Mouse (Mus musculus) kidney, postnatal 14 days (tissue): Measurements from ENCODE around the gene Pip4k2a.
"Not testable (repeated sequence)": the region's sequence is repeated elsewhere in the genome, so short reads cannot be mapped to it uniquely, and the experiment has no call there.

Source experiments
- DNase-seq: peaks from one replicate; pipeline ENCODE4 v3.0.0; 2022; ENCODE audit warnings: mixed read lengths

Gene Pip4k2a

DNA sequence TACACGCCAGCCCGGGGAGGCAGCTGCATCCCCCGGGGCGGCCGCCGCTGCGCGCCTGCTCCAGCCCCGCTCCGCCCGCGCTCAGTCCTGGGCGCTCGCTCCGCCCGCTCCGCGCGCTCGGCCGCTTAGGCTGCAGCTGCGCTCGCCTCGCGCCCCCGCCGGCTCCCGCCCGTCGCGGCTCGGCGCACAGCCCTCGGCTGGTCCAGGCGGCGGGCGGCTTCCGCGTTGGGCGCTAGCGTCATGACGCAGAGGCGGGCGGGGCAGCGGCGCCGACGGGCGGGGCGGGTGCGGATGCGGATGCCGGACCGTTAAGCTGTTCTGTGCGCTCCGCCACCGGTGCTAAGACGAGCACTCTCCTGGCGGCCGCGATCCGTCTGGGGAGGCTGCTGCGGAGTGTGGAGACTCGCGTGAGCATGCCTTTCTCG, at the start of gene Pip4k2a, which contains the start of gene 4930426L09Rik:
Gene Pip4k2a, minus strand, starts transcription at position 73 of the 425 bp plus-strand sequence.
Gene 4930426L09Rik, plus strand, starts transcription at position 290 of the 425 bp plus-strand sequence.
- peak; percentile 95 for DNase-seq

DNA sequence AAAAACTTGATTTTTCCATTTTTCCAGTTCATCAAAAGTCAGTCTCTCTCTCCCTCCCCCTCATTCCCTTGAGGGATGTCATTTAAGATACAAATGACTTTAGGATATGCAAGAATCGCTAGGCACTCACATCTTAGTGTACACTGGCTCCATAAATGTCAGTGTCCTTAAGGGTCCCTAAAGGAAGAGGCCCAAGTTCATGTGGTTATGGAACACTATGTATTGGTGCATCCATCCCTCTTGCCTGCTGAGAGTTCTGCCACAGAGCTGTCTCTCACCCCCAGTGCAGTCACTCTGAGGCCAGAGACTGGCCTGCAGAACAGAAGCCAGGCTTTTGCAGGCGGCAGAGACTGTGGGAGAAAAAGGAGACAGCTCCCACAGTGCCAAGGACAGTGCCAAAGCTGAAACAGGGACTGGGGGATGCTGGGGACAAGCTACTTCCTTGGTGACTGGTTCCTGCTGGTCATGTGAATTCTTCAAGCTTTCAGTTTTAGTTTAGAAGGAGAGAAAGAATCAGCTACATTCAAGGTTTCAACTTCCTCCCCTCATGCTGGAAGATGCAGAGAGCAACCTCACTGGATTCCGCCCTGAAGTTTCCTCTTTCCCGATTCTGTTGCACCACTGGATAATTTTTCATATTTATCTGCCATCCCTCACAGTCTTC, 40.1 kb upstream of the Pip4k2a start:
- peak; percentile 14 for DNase-seq

DNA sequence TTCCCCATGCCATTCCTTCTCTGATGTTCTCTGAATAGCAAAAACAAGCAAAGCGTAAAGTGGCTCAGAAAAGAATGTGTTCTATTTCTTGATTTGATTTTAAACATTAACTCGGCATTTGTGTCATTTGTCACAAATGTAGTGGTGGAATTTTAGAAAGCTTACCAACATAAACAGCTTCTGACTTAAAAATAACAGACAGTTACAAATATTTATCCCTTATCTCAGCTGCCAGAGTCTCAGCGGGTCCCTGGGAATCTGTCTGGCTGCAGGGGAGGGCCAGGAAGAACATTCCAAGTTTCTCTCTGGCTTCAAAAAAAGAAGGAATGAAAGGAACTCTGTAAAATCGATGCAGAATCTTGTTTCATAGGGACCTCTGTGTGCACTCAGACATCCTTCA, 39.5 kb upstream of the Pip4k2a start:
- DNase-seq = peak; percentile 43

GRCm38 (mm10) chr2:19024807-19025206, 26.9 kb upstream of the Pip4k2a start:
- no peak for DNase-seq

DNA sequence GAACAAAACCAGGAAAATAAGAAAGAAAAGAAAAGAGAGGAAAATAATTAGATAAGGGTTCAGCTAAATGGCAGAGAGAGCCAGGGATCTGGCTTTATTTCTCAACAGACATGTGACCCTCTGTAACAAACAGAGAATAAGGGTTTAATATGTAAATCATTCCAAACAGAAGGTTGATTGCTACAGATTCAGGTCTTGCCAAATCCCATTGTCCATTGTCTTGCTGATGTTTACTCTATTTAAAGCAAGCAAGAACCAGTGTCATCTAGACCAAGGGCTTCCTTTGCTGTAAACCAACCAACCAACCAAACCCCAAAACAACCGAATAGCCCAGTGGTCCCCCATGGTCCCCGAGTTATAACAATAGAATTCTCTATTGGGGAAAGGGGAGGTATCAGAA, 20.1 kb upstream of the Pip4k2a start:
- no peak for DNase-seq

DNA sequence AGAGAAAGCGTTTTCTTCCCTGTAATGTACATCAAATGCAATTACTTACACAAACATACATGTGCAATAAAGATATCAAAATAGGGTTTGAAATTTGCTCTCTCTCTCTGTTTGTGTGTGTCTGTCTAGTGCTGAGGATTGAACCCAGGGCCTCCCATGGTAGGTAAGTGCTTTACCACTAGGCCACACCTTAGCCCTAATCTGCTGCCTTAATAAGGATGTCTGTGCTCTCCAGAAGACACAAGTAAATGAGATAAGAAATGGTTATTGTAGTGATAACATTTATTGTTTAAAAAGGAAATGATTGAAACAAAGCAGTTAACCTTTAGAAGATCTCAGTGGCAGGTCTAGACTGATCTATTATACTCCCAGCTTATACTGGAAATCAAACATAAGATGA, 18.9 kb upstream of the Pip4k2a start:
- no peak for DNase-seq

DNA sequence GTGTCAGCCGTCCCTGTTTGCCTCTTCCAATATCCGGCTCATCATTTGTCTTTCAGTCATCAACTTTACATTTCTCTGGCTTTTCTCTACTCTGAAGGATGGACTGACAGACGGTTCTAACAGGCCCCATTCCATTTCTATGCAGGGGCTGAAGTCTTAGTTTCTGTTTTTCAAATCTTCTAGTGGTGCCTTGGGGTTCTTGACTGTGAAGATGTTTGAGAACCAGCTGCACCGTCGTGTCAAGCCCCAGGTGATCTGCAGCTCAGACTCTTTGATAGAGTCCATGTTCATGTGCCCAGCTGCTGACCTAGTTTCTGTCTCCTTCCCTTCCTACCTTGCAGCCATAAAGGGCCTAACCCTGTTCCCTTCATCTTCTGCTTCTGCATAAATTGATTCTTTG, 18.4 kb upstream of the Pip4k2a start:
- no peak for DNase-seq

GRCm38 (mm10) chr2:19011443-19011842, 13.5 kb upstream of the Pip4k2a start:
- no peak for DNase-seq

- DNase-seq = not testable (repeated sequence)
Measured at GRCm38 (mm10) chr2:19010541-19010940, 12.6 kb upstream of the Pip4k2a start.

GRCm38 (mm10) chr2:19007580-19007979, 9.7 kb upstream of the Pip4k2a start:
- no peak for DNase-seq

DNA sequence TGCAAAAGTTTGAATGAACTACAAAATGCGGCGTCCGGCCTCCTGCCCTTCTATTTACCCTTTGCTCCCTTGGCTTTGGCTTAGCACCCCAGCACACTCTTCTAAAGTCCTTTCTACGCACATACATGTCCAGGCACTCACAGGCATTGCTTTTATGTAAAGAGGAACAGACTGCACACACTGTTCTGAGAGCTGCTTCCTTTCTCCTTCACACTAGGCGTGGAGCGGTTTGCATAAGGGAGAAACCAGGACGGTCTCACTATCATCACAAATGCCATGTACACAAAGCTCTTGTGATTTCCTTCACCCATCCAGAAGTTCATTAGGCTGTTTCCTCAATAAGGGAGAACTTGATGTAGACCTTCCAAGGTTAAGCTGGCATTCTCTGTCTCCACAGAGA, 8.2 kb upstream of the Pip4k2a start:
- no peak for DNase-seq

DNA sequence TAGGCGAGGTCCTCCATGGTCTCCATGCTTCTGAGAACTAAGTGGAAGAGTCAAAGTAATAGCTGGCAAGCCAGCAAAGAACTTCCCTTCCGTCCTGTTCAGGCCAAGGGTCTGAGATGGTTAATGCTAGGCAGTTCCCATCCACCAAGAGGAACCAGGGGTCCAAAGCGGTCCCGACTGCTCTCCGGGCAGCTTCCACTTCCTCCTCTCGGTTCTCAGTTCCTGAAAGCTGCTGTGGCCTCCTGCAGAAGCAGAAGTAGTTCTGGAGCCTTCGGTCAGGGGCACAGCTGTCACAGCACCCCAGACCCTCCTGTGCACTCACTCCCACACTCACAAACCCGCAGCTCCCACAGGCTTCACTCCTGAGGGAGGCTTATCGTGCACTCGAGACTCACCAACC, 6.9 kb upstream of the Pip4k2a start:
- peak; percentile 7 for DNase-seq

- DNase-seq = no peak
Measured at GRCm38 (mm10) chr2:18999395-18999794, 1.5 kb upstream of the Pip4k2a start.

GRCm38 (mm10) chr2:18997387-18997971, 447 bp downstream of the Pip4k2a start:
- peak; percentile 60 for DNase-seq

DNA sequence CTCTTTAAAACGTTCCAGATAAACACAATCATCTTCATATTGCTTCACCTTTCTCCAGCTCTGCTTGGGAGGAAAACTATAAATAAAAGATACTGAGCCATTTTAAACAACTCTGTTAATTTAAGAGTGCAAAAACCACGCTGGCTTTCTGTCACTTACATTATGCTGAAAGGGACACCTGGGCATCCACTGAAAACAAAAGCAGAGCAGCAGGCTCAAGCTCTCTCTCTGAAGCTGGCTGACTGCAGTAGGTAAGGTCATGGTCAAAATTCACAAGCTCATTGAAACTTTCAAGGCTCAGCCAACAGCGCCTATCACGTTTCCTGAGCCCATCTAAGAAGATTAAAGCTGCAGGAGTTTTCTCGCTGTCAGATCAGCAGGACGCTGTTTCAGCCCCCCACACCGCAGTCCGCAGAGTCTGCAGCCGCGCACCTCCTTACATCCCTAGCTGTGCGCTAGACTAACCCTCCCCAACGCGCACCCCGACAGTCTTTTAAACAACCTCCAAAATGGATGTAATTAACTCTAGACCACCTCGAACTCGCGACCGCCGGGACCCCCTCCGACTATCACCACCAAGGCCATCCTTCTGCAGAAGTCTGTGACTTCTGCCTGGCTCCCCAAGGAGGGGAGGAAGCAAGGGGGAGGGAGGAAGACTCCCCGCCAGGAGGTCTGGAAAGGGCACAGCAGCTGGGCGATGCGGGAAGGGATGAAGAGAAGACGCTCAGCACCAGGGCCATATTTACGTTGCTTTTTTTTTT, 1.3 kb downstream of the Pip4k2a start:
- DNase-seq = peak; percentile 44

- DNase-seq = no peak
Measured at GRCm38 (mm10) chr2:18992512-18993510, 5.1 kb downstream of the Pip4k2a start.

DNA sequence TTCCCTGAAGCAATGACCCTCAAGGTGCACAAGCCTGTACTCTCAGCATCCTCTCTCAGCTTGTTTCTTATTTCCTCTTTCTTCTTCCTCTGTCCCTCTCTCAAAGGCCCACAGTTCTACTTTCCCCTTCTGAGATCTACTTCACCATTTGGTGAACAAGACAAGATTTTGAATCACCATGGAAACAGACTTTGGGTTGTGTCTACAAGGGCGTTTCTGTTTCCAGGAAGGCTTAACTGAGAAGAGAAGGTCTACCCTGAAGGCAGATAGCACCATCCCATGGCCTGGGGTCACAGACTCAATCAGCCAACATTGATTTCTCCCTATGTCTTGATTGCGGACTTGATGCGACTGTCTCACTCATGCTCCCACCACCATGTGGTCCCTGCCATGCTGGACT, 9.0 kb downstream of the Pip4k2a start:
- DNase-seq = no peak

DNA sequence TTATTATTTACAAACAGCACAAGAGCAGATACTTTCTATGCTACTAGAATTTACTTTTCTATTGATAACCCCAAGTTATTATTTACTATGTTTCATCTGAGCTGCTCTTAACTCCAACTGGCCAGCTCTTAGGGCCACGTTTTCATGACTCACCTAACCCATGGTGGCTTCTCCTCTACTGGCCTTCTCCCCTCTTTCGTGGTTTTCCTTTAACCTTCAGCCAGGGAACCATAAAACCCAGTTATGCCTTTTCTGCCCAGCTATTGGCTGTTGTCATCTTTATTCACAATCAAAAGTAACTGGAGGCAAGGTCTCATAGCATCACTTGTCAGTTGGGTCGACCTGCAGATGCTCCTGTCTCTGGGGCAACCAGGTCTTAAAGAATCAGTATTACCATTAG, 12.4 kb downstream of the Pip4k2a start:
- no peak for DNase-seq

GRCm38 (mm10) chr2:18984095-18984847, 13.7 kb downstream of the Pip4k2a start:
- no peak for DNase-seq

GRCm38 (mm10) chr2:18983546-18983945, 14.4 kb downstream of the Pip4k2a start:
- no peak for DNase-seq

DNA sequence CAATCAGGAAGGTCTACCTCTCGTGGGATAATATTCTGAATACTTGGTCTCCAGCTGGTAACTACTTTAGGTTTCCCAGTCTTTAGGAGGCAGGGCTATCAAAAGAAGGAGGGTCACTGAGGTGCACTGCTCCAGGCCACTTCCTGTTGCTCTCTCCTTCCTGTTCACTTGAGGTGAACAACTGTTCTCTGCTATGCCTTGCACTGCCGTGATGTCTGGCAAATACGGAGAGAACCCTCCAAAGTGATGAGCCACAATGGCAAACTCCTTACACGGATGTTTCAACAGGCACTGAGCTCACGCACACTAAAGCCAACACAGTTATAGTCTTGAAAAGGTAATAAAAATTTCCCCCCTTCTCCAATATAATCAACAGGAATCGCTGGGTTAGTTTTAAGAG, 15.3 kb downstream of the Pip4k2a start:
- DNase-seq = no peak

- DNase-seq = no peak
Measured at GRCm38 (mm10) chr2:18979675-18980074, 18.3 kb downstream of the Pip4k2a start.
